Mouse (Mus musculus): Measurements from ENCODE around the gene D7Ertd443e. TPM values are rescaled to one million over a fixed set of nuclear protein-coding genes. Genes with fewer than 3 reads are reported as not detected.

Gene D7Ertd443e
- total RNA-seq, 4 experiments from 2014 or later = 7.4 to 18.0 (median 13.2) TPM

- DNase-seq = peak; percentile 22
Observed at GRCm38 (mm10) chr7:134287570-134288222, 97.8 kb downstream of the D7Ertd443e start.

GRCm38 (mm10) chr7:134272956-134273355, 112.5 kb downstream of the D7Ertd443e start:
- no peak for DNase-seq

GRCm38 (mm10) chr7:134272421-134272820, 113.0 kb downstream of the D7Ertd443e start:
- no peak for DNase-seq

- no peak for DNase-seq
Observed at GRCm38 (mm10) chr7:134265783-134266182, 119.7 kb downstream of the D7Ertd443e start.

- DNase-seq = peak; percentile 42
Observed at GRCm38 (mm10) chr7:134263146-134263906, 122.1 kb downstream of the D7Ertd443e start.

GRCm38 (mm10) chr7:134261003-134261701, 124.3 kb downstream of the D7Ertd443e start:
- DNase-seq = no peak

- no peak for DNase-seq
Observed at GRCm38 (mm10) chr7:134250273-134250870, 135.1 kb downstream of the D7Ertd443e start.

GRCm38 (mm10) chr7:134248041-134248440, 137.4 kb downstream of the D7Ertd443e start:
- no peak for DNase-seq

GRCm38 (mm10) chr7:134246624-134247023, 138.8 kb downstream of the D7Ertd443e start:
- no peak for DNase-seq

GRCm38 (mm10) chr7:134242773-134243172, 142.7 kb downstream of the D7Ertd443e start:
- no peak for DNase-seq

GRCm38 (mm10) chr7:134241212-134241611, 144.2 kb downstream of the D7Ertd443e start:
- no peak for DNase-seq

- DNase-seq = no peak
Observed at GRCm38 (mm10) chr7:134240579-134240978, 144.9 kb downstream of the D7Ertd443e start.

GRCm38 (mm10) chr7:134238863-134239262, 146.6 kb downstream of the D7Ertd443e start:
- no peak for DNase-seq

GRCm38 (mm10) chr7:134237356-134237755, 148.1 kb downstream of the D7Ertd443e start:
- no peak for DNase-seq

GRCm38 (mm10) chr7:134236727-134237126, 148.7 kb downstream of the D7Ertd443e start:
- no peak for DNase-seq

GRCm38 (mm10) chr7:134235552-134235951, 149.9 kb downstream of the D7Ertd443e start:
- no peak for DNase-seq

GRCm38 (mm10) chr7:134231378-134232346, 153.8 kb downstream of the D7Ertd443e start, which contains the start of gene Adam12:
Gene Adam12, minus strand, starts transcription at chr7:134232146.
- no peak for DNase-seq

- DNase-seq = no peak
Observed at GRCm38 (mm10) chr7:134230708-134231107, 154.8 kb downstream of the D7Ertd443e start.

- no peak for DNase-seq
Observed at GRCm38 (mm10) chr7:134229899-134230298, 155.6 kb downstream of the D7Ertd443e start.

GRCm38 (mm10) chr7:134227773-134228455, 157.5 kb downstream of the D7Ertd443e start:
- no peak for DNase-seq

- DNase-seq = no peak
Observed at GRCm38 (mm10) chr7:134227101-134227500, 158.4 kb downstream of the D7Ertd443e start.

All from adrenal gland, adult 8-10 months (tissue).